Mouse (Mus musculus) bone marrow, adult 2 months (tissue): ENCODE data around the gene Fgfr2.

ENCODE experiments used
- CTCF ChIP-seq: fragments of 200-500 bp; IDR thresholded peaks from 2 replicates; pipeline ENCODE4 v1.5.1; 2011; ENCODE audit warnings: low read length, control low read depth; ENCODE audit not compliant: control insufficient read depth, insufficient read depth
- POLR2A ChIP-seq: fragments of 200-500 bp; IDR thresholded peaks from 2 replicates; pipeline ENCODE4 v1.6.1; 2011; ENCODE audit warnings: low read depth, mild to moderate bottlenecking, control low read depth, low read length, borderline replicate concordance; ENCODE audit not compliant: control insufficient read depth

DNA sequence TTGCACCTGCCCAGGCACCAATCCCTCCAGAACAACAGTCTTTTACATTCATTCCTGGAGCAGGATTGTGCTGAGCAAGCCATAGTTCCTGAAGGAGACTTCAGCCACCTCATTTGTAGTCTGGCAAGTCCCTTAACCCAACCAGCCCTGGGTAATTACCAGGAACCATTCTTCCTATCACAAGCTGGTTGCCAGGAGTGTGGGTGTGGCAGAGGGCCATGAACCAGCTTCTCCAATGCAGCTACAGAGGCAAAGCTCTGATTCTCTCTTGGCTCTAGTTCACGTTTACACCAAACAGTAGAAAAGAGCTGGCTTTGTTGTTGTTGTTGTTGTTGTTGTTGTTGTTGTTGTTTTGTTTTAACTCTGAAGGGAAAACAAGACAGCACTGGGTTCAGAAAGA, 2260.6 kb downstream of the Fgfr2 start:
- TF ChIP-seq POLR2A (no peak), CTCF (no peak)
